Mouse (Mus musculus): ENCODE measurements at regions not wholly inside any gene's neighbourhood (a gene's known extent, or its start where the extent isn't known, plus 50 kb on each side); places are given as distances from the start of the nearest gene placed in this dataset.

DNA sequence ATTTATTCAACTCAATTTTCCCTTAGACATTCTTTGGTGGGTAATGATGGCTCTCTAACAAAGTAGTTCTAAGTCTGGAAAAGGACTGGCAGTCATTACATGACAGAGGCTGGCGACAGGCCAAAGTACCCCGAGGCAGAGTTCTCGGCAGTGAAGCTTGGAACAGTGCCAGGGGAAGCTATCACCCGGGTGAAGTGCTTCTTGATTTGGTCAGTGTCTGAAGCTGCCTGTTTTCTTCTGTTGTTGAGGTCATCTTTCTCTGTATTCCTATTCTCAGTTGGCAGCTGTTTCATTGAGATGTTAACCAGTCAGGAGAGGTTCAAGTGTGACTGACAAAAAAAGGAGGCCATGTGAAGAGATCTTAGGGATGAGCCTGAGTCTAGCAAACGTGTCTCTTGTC is 276.6 kb downstream of the Cetn3 start:
- TF ChIP-seq FLI1 (IDR thresholded peaks at IDR 0.05; ENCODE audit: low read length) (no peak), GATA1 (IDR thresholded peaks at IDR 0.05; ENCODE audit: borderline replicate concordance, low read length) (no peak)
